Mouse (Mus musculus) G1E (cell line): ENCODE measurements around the gene Atp13a4. TPM values are rescaled to one million over a fixed set of nuclear protein-coding genes. Genes with fewer than 3 reads are reported as not detected.

Source experiments
- ATAC-seq: 2 replicates; pipeline ENCODE4 v1.8.0; 2016; ENCODE audit warnings: mild to moderate bottlenecking; ENCODE audit not compliant: insufficient number of reproducible peaks, poor library complexity, low FRiP score, severe bottlenecking; ENCODE audit errors: extremely low read depth
- DNase-seq: peaks from one replicate; pipeline ENCODE4 v3.0.0; 2012; ENCODE audit warnings: low spot score
- H3K27me3 ChIP-seq: 2 replicates; pipeline ENCODE4 v1.6.1; 2012; ENCODE audit warnings: mild to moderate bottlenecking, low read length, inconsistent platforms; ENCODE audit not compliant: insufficient read depth
- H3K36me3 ChIP-seq: replicated peaks from 2 replicates; pipeline ENCODE3; 2012; ENCODE audit warnings: mild to moderate bottlenecking, inconsistent platforms
- H3K4me1 ChIP-seq: 2 replicates; pipeline ENCODE4 v1.6.1; 2012; ENCODE audit warnings: low read depth, low read length, inconsistent platforms, mixed read lengths; ENCODE audit not compliant: insufficient read depth
- H3K4me3 ChIP-seq: 2 replicates; pipeline ENCODE4 v1.5.1; 2012; ENCODE audit warnings: low read depth, mild to moderate bottlenecking, inconsistent platforms, low read length, moderate library complexity, mixed read lengths
- H3K9me3 ChIP-seq: replicated peaks from 2 replicates; pipeline ENCODE4 v1.6.1; 2012; ENCODE audit warnings: inconsistent platforms
- CTCF ChIP-seq: IDR thresholded peaks from 2 replicates; pipeline ENCODE4 v1.5.1; 2012; ENCODE audit warnings: low read depth, low read length, inconsistent platforms, mixed read lengths
- GATA1 ChIP-seq: IDR thresholded peaks from 2 replicates; pipeline ENCODE4 v1.6.1; 2012; ENCODE audit warnings: borderline replicate concordance, low read length, inconsistent platforms, mixed read lengths
- GATA2 ChIP-seq: IDR thresholded peaks from 2 replicates; pipeline ENCODE4 v1.6.1; 2012; ENCODE audit warnings: low read depth, low read length, inconsistent platforms, borderline replicate concordance
- POLR2AphosphoS5 ChIP-seq: IDR thresholded peaks from 2 replicates; pipeline ENCODE4 v1.6.1; 2012; ENCODE audit warnings: low read depth, low read length, inconsistent platforms; ENCODE audit not compliant: insufficient replicate concordance
- TAL1 ChIP-seq: conservative IDR thresholded peaks from 2 replicates; pipeline ENCODE4 v1.6.1; 2012; ENCODE audit warnings: low read depth, low read length, inconsistent platforms, mixed read lengths
- polyA plus RNA-seq: library from polyadenylated mRNA; stranded (reverse); fragments of >175 nt; gene quantifications from 2 replicates; pipeline ENCODE4 v1.2.3, GENCODE M21; 2012
- total RNA-seq, 2 experiments: library from RNA; stranded (forward) in 1 of 2; stranded (reverse) in 1 of 2; fragments of 200-1000 nt in 1 of 2; fragments of >200 nt in 1 of 2; fragmentation: Nextera tagmentation in 1 of 2; gene quantifications; 2 replicates each; pipeline ENCODE4 v1.2.3; 2014 to 2017

The Atp13a4 gene
- total and polyA plus RNA-seq, 3 experiments = 0.22 TPM; not detected in 2

DNA sequence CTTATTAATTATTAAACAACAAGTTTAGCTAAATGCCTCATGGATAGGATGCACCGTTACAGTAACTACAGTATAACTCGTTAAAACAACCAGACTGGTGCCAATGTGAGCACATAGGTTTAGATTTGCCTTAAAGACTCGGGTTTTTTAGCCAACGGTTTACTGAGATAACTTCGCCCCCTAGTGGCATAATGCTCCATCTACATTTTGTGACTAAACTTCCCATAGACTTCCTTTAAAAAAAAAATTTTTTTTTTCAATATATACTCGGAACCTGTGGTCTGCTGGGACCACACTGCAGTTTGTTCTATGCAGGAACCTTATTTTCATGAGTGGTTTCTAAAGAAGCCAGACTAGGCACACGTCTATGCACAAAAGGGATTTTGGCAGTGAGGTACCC, 16.2 kb upstream of the Atp13a4 start:
- TF ChIP-seq POLR2AphosphoS5 (no peak), TAL1 (no peak), GATA2 (no peak), GATA1 (no peak), CTCF (no peak)
- Histone ChIP-seq H3K4me1 (no peaks in the 10 kb centered on the region), H3K27me3 (peaks cover 9% of the 10 kb centered on the region), H3K36me3 (no peaks in the 10 kb centered on the region), H3K9me3 (no peaks in the 10 kb centered on the region), H3K4me3 (no peak overlapping the region)
- DNase-seq = peak; percentile 23
- no peak for ATAC-seq

DNA sequence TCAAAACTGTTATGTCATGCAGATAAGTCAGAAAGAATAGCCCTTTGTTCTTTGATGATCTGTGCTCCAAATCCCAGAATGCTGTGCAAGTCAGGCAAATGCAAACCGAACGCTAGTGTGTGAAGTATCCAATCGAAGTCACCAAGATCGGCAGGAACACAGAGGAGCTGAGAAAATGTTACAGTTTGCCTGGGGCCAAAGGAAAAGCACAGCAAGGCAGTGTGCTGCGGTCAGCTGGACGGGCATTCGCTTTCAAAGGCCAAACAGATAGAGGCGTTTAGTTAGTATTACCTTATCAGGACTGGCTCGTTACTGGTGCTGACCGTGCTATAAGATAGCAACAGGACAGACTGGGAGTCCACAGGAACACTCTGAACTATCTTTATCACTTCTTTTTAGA, 15.8 kb upstream of the Atp13a4 start:
- Histone ChIP-seq H3K4me1 (no peaks in the 10 kb centered on the region), H3K4me3 (no peak overlapping the region), H3K36me3 (no peaks in the 10 kb centered on the region)

DNA sequence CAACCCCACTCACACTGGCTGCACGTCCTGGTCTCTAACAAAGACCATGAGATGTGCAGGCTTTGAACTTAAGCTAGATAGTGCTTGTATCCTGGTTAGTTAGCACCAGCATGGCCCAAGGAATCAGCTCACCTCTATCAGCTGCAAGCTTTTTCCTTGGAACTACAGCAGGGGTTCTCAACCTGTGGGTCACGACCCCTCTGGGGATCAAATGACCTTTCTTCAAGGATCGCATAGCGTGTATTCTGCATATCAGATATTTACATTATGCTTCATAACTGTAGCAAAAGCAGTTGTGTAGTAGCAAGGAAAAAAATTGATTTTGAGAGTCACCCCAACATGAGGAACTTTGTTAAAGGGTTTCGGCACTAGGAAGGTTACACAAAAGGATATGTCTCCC, 15.0 kb upstream of the Atp13a4 start:
- no peak for TF ChIP-seq GATA2
- TF ChIP-seq POLR2AphosphoS5 = no peak
- TF ChIP-seq TAL1 = no peak
- TF ChIP-seq GATA1 = no peak
- no peak for TF ChIP-seq CTCF
- DNase-seq (no peak), ATAC-seq (no peak)
- H3K4me1 ChIP-seq = no peaks in the 10 kb centered on the region
- H3K9me3 ChIP-seq = no peaks in the 10 kb centered on the region
- peaks cover 6% of the 10 kb centered on the region for H3K27me3 ChIP-seq
- no peak overlapping the region for H3K4me3 ChIP-seq
- no peaks in the 10 kb centered on the region for H3K36me3 ChIP-seq

More for the DNA sequence above, 15.8 kb upstream of the Atp13a4 start:
- Histone ChIP-seq H3K9me3 (no peaks in the 10 kb centered on the region), H3K27me3 (peaks cover 9% of the 10 kb centered on the region)
- DNase-seq = no peak
- TF ChIP-seq GATA2 (no peak), POLR2AphosphoS5 (no peak), TAL1 (no peak), GATA1 (no peak), CTCF (no peak)
- no peak for ATAC-seq

DNA sequence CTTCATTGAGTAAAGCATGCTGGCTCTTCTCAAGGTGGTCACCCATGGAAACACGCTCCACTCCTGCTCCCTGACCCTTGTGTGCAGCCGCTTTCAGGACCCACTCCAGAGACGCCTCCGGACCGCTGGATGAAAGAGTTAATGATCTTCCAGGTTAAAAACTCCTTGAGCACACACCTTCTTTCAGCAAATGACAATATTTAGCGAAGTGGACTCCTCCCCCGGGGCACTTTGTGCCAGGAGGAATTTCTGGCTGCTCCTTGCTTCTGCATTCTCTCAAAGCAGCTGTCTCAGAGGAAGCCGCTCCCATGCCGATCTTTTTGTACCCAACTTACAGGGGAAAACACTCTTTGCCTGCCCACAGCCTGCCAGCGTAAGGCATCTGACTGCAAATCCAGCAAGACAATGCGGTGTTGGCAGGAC, 3.4 kb downstream of the Atp13a4 start:
- no peak for ATAC-seq
- H3K9me3 ChIP-seq = no peaks in the 10 kb centered on the region
- peaks cover 5% of the 10 kb centered on the region; the same call in 1 of the 2 replicates for H3K27me3 ChIP-seq
- no peak for DNase-seq
- H3K36me3 ChIP-seq = no peaks in the 10 kb centered on the region
- TF ChIP-seq GATA1 (no peak), GATA2 (no peak), POLR2AphosphoS5 (no peak), CTCF (no peak), TAL1 (no peak)
- H3K4me3 ChIP-seq = no peak overlapping the region
- no peaks in the 10 kb centered on the region for H3K4me1 ChIP-seq

DNA sequence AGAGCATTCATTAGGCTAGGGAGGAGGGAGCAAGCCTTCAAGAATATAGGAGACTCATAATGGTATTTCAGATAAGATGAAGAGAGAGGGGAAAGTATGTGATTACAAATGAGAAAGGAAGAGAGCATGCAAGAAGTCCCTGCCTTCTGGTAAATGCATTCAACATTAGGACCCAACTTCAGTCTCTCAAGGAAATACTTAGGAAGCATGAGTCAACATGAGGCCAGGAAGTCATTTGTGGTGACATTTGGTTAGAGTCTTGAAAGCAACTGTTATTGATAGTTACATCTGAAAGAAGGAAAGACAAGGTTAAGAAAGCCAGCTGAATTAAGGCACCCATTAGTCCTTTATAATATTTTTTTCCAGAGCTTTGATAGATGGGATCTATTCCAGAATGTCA, 4.8 kb downstream of the Atp13a4 start:
- no peak overlapping the region for H3K4me3 ChIP-seq
- no peak for ATAC-seq
- no peak for TF ChIP-seq TAL1
- no peak for TF ChIP-seq CTCF
- no peak for TF ChIP-seq GATA1
- no peak for TF ChIP-seq POLR2AphosphoS5
- no peak for TF ChIP-seq GATA2

DNA sequence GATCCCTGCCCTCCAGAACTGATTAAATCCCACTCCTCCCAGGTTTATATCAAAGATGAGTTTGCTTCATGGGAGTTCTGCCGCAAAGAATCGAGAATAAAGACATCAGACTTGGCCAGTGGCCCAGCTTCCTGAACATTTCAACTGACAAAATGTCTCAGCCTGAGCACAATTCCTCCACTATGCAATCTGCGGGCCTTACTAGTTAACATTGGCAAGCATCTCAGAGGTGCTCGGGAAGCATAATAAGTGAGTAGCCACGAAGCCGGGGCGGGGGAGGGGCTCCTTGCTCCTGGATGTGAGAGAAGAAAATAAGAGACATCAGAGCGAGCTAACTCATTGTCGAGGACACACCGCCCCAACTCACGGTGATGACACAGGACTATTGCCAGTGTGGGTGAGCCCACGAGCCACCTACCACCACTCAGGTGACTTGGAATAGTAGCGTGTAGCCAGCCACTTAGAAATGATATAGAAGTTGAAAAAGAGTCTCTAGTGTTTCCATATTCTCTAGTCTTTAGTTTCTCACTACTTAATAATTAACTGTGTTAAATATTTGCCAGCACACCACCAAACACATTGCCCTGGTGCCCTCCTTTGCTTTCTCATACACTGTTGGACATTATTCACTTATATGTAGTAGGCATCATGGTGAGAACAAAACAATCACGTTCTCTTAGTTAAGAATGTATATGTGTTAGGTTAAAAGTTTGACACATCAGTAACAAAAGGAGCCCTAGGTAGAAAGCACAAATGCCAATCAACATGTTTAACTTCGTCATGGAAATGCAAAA, 8.1 kb downstream of the Atp13a4 start:
- H3K9me3 ChIP-seq = no peaks in the 10 kb centered on the region
- H3K4me3 ChIP-seq = no peak overlapping the region
- no peak for DNase-seq
- H3K4me1 ChIP-seq = no peaks in the 10 kb centered on the region
- no peaks in the 10 kb centered on the region for H3K36me3 ChIP-seq
- TF ChIP-seq POLR2AphosphoS5 (no peak), GATA2 (no peak), CTCF (no peak), TAL1 (no peak), GATA1 (no peak)
- H3K27me3 ChIP-seq = peaks cover 5% of the 10 kb centered on the region; the same call in 1 of the 2 replicates
- ATAC-seq = no peak

More for the DNA sequence above, 4.8 kb downstream of the Atp13a4 start:
- Histone ChIP-seq H3K4me1 (no peaks in the 10 kb centered on the region), H3K36me3 (no peaks in the 10 kb centered on the region), H3K27me3 (peaks cover 5% of the 10 kb centered on the region; the same call in 1 of the 2 replicates), H3K9me3 (no peaks in the 10 kb centered on the region)
- DNase-seq = no peak
